Mouse (Mus musculus) heart, adult 18-20 months (tissue): ENCODE results near the gene Nrsn2. TPM values are rescaled to one million over a fixed set of nuclear protein-coding genes. Genes with fewer than 3 reads are reported as not detected.

Source experiments
- DNase-seq, 2 experiments: peaks; one replicate each; pipeline ENCODE4 v3.0.0; 2021 to 2022; ENCODE audit warnings: mixed read lengths in 1 of 2
- long read RNA-seq, 2 experiments: library from polyadenylated mRNA; stranded (forward); transcript quantifications; one replicate each; pipeline ENCODE4 v2.0.0; 2021
- total RNA-seq, 2 experiments: library from RNA; stranded (reverse); gene quantifications; 2 replicates each; pipeline ENCODE4 v1.2.3; 2021

Gene Nrsn2
- total RNA-seq: not detected
- long read RNA-seq, experiment 1: 0 reads
- long read RNA-seq, experiment 2: 0 reads

DNA sequence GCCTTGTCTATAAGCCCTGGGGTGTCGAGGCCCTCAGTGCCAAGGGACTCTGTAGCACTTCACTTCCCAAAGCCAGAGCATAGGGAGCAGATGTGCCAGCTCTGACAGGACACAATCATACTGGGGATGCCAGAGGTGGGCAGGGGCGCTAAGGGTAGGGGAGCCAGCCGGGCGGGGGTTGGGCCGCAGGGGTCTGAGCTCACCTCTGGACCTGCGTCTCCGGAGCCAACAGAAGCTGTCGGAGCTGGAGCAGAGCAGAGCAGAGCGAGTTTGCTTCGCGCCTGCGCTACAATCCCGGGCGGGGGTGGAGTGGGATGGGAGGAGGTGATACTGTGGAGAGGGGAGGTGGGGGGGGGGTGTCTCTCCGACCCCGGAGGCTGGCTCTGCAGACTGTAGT, at the start of gene Nrsn2:
TSS of gene Nrsn2 (minus strand) at position 294 of the 397 bp plus-strand sequence.
- DNase-seq: no peak

DNA sequence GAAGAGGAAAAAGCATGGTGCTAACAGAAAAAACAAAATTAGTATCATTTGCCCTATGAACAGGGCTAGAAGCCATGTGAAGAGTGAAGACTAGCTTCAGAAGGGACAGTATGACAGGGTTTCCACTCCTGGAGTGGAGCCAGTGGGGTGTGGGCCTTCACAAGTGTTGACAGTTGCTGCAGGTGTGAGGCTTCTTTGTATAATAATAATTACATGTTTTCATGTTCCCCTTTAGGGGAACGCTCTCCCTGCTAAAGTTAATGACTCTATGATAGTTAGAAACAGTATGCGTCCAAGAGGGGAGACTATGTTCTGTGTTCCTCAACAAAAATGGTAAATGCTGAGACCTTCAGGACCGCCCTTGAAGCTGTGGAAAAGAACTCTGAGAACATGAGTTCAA, 39.3 kb upstream of the Nrsn2 start:
- DNase-seq: no peak

DNA sequence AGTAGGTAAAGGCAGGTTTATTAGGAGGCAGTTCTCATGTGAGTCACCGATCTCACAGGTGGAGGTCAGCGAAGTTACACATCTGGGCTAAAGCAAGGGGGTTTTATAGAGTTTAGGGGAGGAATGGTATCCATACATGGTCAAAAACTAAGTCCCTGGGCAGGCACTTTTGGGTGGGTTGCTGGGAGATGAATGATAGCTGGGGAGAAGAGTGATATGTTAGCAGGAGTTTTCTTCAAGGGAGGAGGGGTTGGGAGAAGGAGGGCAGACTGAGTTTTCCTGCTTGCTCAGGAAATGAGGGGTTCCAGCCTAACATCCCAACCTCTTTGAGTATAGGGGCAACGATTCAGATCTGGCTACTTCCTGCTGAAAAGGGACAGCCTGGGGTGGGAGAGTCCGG, 38.8 kb upstream of the Nrsn2 start, which contains the start of gene 6820408C15Rik:
TSS of gene 6820408C15Rik (plus strand) at position 301 of the 400 bp plus-strand sequence.
- no peak for DNase-seq

DNA sequence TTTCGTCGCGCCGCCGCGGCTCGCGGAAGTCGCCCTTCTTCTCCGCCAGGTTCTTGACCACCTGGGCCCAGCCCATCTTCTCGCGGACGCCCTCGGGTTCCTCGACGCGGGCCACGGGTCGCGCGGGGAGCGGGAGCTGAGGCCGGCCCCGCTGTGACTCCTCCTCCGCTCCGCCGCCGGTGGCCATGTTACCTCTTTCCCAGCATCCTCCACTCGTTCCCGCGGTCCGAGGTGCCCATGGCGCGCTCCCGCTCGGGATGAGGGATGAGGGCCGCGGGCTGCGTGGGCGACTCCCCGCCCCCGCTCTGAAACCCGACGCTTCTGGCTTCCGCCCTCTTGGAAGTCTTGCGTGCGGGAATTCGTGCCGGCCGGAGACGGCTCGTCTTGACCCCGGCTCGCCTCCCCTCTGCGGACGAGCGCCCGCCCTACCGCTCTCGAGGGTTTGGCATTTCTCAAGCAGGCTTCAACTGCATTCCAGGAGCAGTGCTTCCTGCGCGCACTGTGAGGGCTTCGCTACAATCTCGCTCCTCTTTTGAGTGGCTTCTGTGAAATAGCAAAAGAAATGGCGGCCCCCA, 38.2 kb upstream of the Nrsn2 start, which contains the start of gene Zcchc3:
TSS of gene Zcchc3 (minus strand) at position 437 of the 575 bp plus-strand sequence.
- DNase-seq: peak; percentile 90

DNA sequence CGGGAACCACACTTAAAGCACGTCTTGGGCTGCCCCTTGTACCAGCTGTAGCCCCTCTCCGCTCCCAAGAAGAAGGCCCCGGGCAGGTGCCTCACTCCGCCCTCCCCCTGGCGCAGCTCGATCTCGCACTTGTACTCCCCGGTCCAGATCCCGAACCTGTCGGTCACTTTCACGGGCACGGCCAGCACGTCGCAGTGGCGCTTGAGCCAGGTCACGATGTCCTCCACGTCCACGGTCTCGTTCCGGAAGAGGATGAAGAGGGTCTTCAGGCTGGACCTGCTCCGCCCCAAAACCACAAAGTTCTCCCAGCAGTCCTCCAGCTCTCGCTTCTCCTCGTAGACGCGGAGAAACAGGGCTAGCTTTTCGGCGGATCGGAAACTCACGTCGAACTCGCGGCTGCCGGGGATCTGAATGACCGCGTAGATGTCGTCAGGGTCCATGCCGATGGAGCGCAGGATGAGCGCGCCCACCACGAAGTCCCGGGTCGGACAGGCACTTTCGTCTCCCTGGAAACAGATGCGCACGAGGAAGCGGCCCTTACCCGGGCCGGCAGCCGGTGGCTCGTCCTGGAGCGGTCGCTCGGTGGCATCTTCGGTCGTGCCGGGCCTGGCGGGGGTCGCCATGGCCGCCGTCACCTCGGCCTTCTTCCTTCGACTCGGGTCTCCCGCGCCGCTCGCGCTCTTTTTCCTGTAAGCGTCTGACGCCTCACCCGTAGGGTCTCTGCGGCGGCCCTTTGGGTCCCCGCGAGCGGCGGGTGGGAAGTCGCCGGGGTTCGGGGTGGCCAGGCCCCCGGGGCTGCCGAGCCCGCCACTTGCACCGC, 37.5 kb upstream of the Nrsn2 start:
- peak; percentile 29 to 53 for DNase-seq

DNA sequence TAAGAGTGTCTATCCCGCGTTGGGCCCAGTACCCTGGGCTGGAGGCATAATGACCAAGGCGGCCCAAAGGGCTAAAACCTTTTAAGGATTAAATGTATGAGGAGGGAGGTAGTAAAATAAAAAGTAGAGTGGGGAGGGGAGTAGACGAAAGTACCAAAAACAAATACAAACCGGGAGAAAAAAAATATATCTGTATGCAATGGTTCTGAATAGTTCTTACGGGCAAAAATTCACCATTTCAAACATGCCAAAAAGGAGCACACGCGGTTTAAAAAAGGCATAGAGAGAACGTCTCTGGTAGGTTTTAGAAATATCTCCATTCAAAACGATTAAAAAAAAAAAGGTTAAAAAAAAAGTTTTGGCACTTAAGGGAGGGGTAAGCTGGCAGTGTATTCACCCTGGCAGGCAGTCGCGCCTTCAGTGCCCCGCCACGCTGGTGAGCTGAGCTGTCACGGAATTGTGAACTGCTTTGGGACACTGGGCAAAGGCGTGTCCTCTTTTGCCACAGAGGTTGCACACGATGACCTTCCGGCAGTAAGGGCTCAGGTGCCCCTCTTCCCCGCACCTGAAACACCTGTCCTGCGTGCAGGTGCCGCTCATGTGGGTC, 36.8 kb upstream of the Nrsn2 start:
- DNase-seq: no peak

DNA sequence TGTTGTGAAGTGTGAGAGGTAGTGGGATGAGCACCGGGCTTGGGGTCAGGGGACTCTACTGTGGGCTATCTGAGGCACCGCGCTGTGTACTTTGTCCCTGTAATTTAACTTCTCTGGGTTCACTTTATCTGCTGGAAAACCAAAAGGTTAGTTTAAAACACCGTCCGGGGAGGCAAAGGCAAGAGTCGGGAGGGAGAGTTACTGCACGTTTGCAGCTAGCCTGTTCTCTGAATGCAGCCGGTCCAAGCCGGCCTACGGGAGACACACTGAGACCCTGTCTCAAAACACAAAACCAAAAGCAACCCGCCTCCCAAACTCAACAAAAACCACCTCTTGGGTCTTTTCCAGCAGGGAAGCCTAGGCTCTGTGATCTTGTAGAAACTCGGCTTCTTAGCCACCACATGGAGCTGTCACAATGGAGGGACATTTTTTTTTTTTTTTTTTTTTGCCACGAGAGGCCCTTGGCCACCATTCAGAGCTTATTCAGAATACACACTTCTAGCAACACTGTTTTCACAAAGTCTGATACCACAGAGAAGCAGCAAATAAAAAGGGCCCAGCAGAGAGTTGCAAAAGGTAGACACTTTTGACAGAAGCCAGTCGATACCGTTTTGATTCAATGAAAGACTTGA, 36.2 kb upstream of the Nrsn2 start:
- DNase-seq: no peak

DNA sequence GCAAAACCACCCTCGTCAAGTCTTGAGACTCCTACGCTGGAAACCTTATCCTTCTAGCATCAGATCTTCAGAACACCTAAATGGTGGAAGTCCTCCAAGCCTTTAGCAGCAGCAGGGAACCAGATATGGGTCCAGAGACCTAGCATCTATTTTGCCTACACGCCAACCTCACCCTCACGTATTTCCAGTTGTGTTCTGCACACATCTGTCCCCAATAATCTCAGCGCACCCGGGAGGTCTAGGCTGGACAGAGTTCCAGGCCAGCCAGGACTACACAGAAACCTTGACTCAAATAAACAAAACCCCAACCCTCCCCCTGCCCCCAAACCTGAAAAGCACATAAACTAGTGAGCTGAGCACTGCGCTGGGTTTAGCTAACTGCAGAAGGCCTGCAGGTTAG, 35.0 kb upstream of the Nrsn2 start:
- DNase-seq: no peak

DNA sequence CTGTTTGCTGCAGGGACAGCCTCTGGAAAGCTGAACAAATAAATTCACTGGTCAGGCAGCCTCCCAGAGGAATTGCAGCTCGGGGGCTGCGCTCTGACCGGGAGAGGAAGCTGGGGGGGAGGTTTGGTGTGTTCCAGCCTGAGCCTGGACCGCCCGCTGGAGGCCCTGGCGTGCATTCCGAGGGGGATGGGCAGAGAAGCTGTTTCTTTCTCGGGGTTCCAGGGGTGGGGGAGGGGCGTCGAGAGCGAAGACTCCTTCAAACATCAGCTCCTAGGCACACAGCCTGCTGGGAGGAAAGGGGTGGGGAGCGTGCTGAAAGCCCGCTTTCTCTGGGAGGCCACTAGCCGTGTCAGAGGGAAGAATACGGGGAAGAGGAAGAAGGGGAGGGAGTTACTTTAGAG, 34.5 kb upstream of the Nrsn2 start:
- peak; percentile 87 to 88 for DNase-seq

DNA sequence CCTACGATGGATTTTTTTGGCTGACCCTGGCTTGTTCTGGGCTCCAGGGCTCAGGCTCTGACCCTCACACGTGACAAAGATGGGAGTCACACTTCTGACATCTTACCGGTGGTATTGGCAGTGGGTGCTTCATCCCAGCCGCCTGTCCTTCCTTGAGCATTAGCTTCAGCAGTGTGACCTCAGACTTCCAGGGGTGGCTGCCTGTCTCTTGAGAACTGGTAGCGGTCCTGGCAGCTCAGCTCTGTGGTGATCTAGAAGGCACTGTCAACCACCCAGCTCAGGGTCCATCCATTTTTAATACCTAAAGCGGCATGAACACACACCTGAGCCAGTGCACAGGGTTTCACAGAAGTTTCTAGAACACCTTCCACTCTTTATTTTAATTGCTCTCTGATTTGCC, 33.3 kb upstream of the Nrsn2 start:
- no peak for DNase-seq

DNA sequence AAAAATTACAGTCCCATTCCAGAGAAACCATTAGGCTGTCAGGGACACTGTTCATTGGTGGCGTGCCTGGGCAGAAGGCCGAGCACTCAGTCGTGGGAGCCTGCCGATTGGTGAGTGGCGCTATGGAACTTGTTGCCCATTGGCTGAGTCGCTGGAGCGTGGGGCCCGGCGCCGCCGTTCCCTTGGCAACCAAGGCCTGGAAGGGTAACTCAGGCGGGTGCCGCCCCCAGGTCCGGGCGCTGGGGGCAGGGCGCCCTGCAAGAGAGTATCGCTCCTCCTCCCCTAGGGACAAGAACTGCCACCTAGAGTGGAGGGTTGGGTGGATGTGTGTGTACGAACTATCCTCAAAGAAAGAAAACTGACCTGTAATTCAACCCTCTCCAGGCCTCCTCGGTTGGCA, 29.7 kb upstream of the Nrsn2 start:
- peak; percentile 92 to 96 for DNase-seq

DNA sequence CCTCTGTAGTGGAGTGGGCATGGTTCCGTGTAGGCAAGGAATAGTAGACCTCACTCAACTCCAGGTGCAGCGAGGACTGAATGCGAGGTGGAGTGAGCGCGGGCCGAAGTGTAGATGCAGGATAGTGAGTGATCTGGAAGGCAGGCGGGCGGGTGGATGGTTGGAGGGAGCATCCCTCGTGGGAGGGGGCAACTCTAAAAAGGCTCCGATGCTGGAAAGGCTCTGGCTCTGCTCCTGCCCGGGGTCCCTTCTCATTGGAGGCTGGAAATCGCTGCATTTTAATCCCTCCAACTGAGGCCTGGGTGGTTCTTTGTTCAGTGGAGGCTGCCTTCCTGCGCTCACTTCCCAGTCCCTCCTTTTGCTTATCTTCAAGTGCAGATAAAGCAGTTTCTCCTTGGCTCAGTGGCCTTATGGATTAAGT, 22.7 kb upstream of the Nrsn2 start:
- DNase-seq: no peak

DNA sequence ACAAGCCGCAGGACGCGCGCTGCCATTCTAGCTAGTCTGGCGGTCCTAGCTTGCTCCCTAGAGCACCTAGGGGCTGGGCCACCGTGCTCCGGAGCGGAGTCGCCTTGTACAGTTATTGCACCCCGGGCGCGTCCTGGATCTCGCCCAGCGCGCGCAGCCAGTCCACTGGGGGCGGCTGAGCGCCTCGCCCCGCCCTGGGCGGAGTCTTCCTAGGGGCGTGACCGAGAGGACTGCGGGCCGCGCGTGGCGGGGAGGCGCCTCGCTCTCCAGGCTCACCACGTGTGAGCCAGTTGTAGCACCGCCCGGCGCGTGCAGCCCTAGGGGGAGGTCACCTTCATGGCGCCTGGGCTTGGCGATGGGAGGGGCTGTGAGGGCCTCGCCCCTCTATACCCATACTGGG, 22.3 kb upstream of the Nrsn2 start:
- DNase-seq: peak; percentile 94 to 95

DNA sequence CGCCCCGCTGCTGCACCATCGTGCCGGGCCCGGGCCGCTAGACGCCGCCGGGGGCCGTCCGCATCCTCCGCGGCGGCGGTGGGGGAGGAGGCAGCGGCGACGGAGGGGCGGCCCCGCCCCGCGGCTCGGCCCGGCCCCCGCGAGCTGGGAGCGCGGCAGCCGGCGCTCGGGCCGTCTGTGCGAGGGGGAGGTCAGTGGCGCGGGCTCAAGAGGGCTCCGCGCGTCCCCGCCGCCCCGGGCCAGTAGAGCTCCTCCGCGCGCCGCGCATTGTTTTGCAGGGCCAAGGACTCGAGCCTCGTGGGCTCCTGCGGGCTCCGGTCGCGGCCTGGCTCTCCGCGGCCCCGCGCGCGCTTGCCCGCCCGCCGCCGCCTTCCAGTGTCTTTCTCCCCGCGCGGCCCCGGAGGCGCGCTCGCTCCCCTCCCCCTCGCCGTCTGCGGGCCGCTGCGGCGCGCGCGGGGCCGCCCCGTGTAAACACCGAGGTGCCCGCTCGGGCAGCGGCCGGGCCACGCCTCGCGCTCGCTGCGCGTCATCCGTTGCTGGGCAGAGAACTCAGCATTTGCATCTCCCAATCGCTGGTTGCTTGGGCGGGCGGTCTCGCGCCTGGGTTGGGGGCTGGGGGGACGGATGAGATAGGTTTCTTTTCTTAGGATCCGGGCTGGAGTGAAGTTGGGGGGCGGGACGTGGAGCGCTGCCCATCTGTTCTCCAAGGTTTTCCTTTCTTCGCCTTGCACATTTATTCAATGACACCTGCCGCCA, 21.4 kb upstream of the Nrsn2 start, which contains the start of gene Sox12:
TSS of gene Sox12 (minus strand) at position 384 of the 756 bp plus-strand sequence.
- peak; percentile 94 to 98 for DNase-seq

DNA sequence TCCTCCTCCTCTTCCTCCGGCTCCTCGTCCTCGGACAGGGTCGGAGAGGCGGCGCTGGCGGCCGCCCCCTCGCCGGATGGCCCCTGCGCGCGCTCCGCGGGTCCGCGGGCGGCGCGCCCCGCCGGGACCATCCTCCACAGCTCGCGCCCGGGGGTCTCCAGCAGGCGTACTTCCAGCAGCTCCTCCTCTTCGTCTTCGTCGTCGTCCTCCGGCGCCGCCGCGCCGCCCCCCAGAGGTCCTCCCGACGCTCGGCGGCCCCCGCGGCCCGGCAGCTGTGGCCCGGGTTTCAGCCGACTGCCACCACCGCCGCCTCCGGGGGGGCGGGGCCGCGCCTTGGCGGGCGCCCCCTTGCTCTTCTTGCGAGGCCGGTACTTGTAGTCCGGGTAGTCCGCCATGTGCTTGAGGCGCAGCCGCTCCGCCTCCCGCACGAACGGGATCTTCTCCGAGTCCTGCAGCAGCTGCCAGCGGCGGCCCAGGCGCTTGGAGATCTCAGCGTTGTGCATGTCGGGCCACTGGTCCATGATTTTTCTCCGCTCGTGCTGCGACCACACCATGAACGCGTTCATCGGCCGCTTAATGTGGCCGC, 20.7 kb upstream of the Nrsn2 start:
- DNase-seq: peak; percentile 76 to 82

DNA sequence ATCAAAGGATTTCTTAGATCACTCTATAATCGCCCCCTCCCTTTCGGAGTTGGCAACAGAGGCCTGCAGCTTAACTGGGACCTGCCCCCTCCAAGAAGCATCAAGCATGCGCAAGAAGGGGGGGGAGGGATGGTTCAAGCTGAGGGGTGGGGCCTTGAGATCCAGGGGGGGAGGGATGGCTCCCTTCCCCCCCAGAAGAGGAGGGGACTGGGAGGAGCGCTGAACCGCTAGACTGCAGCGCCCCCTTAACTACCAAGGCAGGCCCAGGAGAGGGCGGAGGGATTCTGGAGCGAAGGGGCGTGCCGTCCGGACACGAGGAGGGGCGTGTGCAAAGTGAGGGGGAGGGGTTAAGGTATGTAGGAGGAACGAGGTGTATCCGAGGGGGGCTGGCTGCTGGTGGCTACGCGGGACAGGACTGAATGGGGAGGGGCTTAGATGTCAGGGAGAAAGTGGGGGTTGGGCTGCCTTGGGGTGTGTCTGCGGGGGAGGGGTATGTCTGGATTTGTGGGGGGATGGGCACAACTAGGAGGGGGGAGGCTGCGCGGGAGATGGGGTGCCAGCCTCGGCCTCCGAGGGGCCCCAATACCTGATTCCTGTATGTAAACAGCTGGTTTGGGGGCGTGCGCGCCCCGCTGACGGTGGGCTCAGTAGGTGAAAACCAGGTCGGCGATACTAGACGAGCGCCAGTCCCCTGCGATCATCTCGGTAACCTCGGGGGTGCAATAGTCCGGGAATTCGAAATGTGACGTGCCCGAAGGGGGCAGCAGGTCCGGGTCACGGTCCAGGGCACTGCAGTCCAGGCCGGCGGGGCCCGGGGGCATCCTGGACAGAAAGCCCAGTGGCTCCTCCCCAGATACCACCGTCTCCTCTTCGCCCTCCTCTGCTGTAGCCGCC, 19.9 kb upstream of the Nrsn2 start:
- peak; percentile 81 to 87 for DNase-seq

DNA sequence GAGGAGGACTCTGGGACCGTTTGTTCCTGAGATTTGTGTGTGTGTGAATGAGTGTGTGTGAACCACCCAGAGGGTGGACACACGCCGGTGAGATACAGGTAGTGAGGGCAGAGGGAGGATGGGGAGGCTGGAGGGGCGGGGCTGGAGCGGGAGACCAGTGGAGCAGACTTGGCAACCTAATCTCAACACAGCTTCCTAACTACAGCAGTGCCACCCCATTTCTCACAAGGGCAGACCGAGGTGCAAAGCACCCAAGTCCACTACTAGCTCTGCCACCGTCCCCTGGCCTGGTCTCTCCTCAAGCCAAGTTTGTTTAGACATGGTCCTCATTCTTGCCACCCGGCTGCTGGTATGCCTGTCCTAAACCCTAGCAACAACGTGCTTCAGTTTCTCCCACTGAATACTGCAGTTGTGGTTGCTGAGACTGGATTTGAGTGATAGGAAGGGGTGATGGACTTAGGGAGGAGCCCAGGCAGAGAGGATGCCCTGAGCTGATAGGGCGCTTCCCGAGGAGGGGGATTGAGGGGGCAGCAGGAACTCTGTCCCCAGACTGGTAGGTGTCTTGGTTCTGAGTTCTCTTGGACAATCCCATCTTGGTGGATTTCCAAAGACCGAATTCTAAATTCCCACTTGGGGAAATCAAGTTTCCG, 19.0 kb upstream of the Nrsn2 start:
- DNase-seq: peak in 1 of 2 experiments; percentile 34

DNA sequence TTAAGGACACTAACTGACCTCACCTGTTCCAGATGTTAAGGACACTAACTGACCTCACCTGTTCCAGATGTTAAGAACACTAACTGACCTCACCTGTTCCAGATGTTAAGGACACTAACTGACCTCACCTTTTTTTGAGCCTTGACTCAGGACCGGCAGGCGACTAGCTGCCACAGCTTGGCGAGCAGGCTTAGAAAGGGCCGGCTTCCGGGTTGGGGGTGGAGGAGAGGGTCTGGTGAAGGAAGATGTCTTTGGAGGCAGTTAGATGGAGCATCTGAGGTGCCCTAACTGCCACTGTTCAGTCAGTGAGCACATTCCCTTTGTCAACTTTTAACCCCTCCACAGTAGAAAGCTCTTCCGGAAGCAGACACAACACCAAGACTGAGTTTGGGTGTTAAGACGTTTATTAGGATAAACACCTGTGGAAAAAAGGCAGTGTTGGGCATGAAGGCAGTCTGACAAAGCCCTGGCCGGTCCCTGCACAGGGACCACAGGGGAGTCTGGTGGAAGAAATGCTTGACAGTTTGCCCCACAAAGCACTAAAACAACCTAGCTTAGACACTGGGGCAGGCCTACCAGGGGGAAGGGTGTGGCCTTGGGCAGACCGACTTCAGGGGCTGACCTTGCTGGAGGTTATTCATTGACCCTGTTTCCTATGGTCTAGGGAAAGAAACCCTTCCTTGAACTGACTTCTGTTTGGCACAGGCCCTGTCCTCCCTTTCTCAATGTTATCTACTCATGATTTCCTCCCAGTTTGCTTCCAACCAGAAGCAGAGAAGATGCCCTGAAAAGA, 17.0 kb upstream of the Nrsn2 start:
- DNase-seq: peak in 1 of 2 experiments; percentile 29

DNA sequence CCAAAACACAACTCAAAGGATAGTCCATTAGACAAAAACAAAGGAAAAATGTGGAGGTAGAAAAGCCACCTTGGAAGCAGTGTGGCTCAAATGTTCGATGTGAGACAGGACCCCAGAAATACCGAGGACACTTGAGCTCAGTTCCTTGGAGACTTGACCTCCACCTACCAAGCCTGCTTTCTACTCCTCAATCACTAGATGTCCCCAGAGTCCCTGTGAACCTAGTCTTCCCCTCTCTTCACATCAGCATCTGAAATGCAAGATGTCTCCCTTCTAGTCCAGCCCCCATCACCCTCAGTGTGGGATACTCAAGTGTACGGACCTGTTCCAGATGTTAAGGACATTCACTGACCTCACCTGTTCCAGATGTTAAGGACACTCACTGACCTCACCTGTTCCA, 16.3 kb upstream of the Nrsn2 start:
- peak; percentile 66 to 70 for DNase-seq
